Mouse (Mus musculus): Measurements from ENCODE around the gene Bmp8b.
"Not testable (repeated sequence)": the region's sequence is repeated elsewhere in the genome, so short reads cannot be mapped to it uniquely, and the experiment has no call there.

DNA sequence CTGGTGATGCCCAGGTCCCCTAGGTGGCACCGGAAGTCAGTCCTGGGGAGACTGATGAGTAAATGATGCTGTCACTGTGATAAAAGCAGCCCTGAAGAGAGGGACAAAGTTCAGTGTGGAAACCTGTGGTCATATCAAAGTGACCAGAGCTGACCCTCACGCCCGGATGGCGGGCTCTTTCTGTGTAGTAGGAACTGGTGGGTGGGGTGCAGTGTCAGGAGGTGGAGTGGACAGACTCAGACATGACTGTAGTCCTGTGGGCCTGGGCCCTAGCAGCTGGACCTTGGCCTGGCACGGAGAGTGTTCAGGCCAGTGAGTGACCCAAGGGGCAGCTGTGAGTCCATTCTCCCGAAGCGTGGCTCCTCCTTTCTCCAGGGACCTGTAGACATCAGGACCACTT lies 964 bp downstream of the Bmp8b start:
- not testable (repeated sequence) for TF ChIP-seq CTCF (IDR thresholded peaks at IDR 0.05; ENCODE audit: insufficient read depth, low read length); POLR2A (IDR thresholded peaks at IDR 0.05; ENCODE audit: borderline replicate concordance, extremely low read depth, low read depth, low read length)
